Mouse (Mus musculus) liver, embryonic 14.5 days (tissue): ENCODE results near the gene Asb6.

Source experiments
- CTCF ChIP-seq: IDR thresholded peaks from 2 replicates; pipeline ENCODE4 v1.5.1; 2016; ENCODE audit warnings: antibody characterized with exemption, low read depth, control low read depth
- EP300 ChIP-seq: IDR thresholded peaks from 2 replicates; pipeline ENCODE4 v1.6.1; 2016; ENCODE audit warnings: antibody characterized with exemption, low read depth

DNA sequence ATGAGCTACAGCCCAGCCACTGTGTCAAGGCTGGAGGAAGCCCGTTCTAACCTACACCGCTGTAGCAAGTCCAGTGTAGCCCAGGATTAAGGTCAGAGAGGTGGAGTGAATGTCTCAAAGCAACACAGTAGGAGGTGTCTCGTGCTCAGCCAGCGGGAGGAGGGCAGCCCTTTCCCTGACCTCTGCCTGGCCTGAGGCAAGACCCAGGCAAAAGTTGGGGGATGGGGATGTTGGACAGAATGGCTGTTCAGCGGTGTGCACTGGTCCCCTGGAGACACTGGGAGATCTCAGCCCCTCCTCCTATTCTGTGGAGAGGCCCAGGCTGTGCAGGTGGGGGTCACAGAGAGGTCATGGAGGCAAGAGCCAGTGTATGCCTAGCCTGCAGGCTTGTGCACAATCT is 50.9 kb downstream of the Asb6 start:
- TF ChIP-seq CTCF (no peak), EP300 (no peak)
